Mouse (Mus musculus) gastrocnemius, postnatal 14 days (tissue): ENCODE results near the gene Tulp3. TPM values are rescaled to one million over a fixed set of nuclear protein-coding genes. Genes with fewer than 3 reads are reported as not detected.

Source experiments
- DNase-seq: peaks from one replicate; pipeline ENCODE4 v3.0.0; 2021; ENCODE audit warnings: mixed read lengths
- intact Hi-C: fragments of 180-260 bp; cut with DNase I; formaldehyde crosslinking; loops from one replicate; pipeline ENCODE4 v1.15.1; 2025; ENCODE audit warnings: low total_unique reads
- total RNA-seq, 2 experiments: library from RNA; stranded (reverse); gene quantifications; 2 replicates each; pipeline ENCODE4 v1.2.3; 2021

Gene Tulp3
- total RNA-seq, 2 experiments from 2014 or later, result 6.6 to 10.2 TPM

GRCm38 (mm10) chr6:128272754-128273153 lies 82.9 kb downstream of the Tulp3 start:
- intact Hi-C loops, result no loop called here
- no peak for DNase-seq

Other genes starting within 250 kb of the Tulp3 start
- 10 to 100 TPM; 45.6 to 71.6 TPM for gene Tspan9, start 212.3 kb downstream of the Tulp3 start, total RNA-seq
- 10 to 100 TPM; 10.9 to 11.0 TPM for gene Tead4, start 55.0 kb downstream of the Tulp3 start, total RNA-seq
- 1 to 10 TPM; 9.0 to 9.7 TPM for gene Rhno1, start 7.1 kb upstream of the Tulp3 start, total RNA-seq
- 1 to 10 TPM; 4.1 to 4.4 TPM for gene Foxm1, start 7.1 kb upstream of the Tulp3 start, total RNA-seq
- gene Tex52, start 19.6 kb upstream of the Tulp3 start, total RNA-seq, result not detected
- not detected for gene Gm44596, start 19.7 kb upstream of the Tulp3 start, total RNA-seq
- 1 to 10 TPM; 3.0 to 3.4 TPM for gene Nrip2, start 43.4 kb upstream of the Tulp3 start, total RNA-seq
- 10 to 100 TPM; 18.1 to 19.9 TPM for gene Itfg2, start 69.1 kb upstream of the Tulp3 start, total RNA-seq
- 10 to 100 TPM; 80.7 to 92.8 TPM for gene Fkbp4, start 82.8 kb upstream of the Tulp3 start, total RNA-seq
- gene Pzp, start 170.9 kb upstream of the Tulp3 start, total RNA-seq, result not detected
- not detected for gene A2ml1, start 225.8 kb upstream of the Tulp3 start, total RNA-seq